Mouse (Mus musculus) cerebellum, adult 9-10 months (tissue): ENCODE data around the gene Fry.

ENCODE experiments used
- DNase-seq: peaks from one replicate; pipeline ENCODE4 v3.0.0; 2022

The Fry gene

DNA sequence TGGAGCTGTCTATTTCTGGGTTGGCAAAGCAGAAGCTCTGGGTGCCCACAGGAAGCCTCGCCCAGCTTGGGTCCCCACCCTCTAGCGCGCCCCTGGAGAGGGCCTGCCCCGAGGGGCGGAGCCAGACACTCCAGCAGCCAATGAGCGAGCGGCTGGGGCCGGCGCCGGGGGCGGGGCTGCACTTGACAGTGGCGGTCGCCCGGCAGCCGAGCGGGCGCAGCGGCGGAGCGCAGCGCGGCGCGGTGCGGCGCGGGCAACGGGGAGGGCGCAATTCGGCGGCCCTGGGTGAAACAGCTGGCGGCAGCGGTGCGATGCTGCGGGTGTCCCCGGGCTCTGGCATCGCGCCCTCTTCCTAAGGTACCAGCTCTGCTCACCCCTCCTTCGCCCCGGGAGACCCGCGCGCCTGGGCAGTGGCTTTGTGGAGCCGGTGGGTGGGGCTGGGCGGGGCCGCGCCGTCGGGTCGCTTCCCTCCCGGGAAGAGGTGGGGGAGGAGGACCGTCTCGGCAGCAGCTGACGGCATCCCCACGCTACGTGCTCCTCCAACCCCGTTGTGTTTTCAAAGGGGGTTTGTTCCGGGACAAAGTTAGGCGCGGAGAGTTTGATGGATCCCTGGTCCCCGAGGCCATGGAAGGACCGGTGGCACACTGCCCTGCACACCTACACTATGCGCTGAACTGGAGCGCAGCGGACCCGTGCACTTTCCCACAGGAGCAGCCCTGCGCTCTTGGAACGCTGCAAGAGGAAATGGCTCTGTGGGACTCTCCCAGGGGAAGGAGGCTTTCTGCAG is at the start of gene Fry:
Fry (plus strand) TSS at position 191 of the 787 bp plus-strand sequence.
- DNase-seq: peak; percentile 74

DNA sequence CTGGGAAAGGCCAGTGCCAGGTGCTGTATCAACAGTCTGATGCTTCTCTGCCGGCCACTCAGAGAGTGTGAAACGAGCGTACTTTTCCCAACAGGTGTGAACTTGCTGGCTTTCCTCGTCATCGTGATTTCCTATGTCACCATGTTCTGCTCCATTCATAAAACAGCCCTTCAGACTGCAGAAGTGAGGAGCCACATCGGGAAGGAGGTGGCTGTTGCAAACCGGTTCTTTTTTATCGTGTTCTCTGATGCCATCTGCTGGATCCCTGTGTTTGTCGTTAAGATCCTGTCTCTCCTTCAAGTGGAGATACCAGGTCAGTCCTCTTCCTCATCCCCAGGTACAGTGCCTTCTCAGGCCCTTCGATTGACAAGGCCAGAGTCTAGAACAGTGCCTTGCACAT is 48.4 kb upstream of the Fry start:
- DNase-seq: peak; percentile 3

DNA sequence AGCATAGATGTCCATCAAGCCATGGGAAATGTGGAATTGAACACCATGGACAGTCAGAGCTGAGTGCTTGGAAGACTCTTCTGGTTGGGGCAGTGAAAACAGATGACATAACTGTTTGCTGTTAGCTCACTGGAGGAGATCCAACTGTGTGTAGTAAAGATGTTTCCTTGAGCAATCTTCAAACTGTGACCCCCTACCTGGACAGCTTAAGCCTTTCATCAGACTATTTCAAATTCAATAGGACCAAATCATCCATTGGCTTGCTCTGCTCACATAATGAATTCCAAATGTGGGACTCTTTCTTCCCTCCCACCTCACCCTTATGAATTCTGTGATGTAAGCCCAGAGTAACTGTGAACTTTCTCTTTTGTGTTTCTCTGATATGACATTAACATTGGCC is 46.7 kb upstream of the Fry start:
- DNase-seq: no peak

DNA sequence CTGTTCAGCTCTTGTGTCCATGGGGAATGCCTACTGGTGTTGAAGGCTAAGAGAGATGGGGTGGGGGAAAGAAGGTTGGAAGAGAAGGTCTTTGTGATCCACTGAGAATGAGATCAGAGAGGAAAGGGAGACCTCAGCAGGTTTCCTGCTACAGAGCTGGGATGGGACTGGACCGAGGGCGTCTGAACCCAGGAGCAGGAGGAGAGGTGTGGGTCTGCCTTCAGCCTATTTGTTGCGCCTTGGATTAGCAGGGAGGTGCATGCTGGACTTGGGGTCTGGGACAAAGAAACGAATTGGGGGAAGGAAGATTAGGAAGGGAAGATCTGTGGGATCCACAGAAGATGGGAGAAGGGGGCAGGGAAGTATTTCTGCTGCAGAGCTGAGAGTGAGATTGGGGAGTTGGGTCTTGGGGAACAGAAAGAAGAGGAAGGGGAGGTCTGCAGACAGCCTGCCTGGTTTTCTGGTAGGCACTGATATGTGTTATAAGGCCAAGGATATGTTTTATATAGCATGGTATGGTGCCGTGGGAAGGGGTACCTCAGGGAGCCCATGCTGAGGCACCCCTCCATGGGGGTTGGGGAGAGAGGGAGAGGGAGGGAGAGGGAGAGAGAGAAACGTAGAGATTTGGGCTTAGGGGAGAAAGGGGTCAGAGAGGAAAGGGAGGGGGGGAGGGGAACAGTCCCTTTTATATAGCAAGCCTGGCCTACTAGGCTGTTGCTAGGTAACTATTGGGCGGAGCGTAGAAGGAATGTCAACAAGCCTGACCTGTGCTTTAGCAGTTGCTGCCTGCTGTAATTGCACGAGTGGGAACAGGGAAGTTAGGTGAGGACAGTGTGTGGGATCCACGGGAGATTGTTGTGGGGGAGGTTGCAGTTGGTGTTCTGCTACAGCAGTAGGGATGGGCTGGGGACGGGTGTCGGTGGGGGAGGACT is 38.3 kb upstream of the Fry start:
- DNase-seq: no peak

DNA sequence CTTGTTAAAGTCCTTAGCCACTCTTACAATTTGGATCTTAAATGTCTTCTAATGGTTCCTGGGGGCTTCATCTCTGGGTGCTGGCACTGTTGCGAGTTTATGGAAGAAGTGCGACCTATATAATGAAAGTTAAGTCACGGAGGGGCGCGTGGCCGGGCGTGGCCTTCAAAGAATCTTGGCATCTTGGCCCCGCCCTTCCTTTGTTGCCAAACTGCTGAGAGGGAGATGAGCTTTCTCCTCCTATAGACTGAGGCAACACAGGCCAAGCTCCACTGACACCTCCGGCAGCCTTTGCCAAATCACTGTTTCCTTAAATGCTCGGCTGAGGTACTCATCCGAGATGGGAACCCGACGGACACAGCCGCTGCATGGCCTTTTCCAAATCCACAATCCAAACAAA is 35.7 kb upstream of the Fry start:
- no peak for DNase-seq

DNA sequence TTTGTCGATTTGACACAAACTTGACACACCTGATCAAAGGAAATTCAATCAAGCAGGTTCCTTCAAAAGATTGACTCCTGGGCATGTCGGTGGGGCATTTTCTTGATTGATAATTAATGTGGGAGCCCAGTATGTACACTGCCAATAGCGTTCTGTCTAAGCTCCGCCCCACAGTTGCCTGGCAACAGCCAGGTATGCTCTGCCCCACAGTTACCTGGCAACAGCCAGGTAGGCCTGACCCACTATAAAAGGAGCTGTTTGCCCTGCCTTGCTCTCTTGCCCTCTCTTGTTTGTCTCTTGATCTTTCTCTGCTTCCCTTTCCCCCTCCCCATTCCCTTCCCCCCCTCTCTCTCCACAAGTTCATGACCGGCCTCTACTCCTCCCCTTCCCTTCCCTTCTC is 35.3 kb upstream of the Fry start:
- DNase-seq: no peak

DNA sequence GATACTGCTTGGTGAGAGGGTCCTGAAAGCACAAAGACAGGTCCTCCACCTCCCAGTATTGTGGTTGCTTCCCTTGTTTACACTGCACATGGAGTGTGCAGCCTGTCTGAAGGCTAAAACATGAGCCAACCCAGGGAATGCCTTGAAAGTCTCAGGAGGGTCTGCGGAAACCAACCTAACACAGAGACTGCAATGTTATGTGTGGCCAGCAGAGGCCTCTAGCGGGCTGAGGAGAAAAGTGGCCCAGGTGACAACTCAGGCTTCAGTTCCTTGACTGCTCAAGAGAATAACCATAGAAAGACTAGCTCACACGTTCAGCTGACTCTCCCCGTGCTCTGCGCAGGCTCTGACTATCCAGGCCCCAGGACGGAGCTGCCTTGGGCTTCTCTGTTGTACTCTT is 20.8 kb upstream of the Fry start:
- DNase-seq: no peak

DNA sequence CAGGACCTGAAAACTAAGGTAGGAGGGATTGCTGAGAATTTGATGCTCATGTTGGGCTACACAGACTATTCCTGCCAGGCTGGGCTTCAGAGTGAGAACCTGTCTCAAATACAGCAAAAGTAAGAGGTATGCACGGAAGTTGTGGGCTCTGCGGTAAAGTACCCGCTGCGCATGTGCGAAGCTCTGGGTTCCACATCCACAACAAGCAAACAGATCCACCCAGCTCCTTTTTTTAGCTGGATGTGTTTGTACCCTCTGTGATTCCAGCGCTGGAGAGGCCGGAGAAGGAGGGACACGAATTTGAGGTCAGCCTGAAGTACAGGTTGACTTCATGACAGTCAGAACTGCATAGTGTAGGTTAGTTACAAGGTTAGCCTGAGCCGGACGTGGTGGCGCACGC is 19.7 kb upstream of the Fry start:
- DNase-seq: no peak

DNA sequence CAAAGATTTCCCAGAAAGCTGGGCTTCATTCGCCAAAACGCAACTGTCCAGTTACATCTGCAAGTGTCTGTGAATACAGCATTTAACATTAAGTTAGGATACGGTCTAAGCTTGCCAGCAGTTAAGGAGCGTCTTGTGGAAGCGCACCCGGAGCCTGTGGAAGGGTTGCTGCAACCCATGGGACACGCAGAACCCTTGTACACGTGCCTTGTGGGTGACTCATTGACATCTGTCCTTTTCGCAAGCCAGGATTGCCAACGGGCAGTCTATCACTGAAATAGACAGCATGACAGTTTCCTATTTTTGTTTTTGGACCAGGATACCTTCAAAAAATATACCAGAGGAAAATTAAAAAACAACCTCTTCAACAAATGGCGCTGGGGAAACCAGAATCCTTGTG is 16.7 kb upstream of the Fry start:
- no peak for DNase-seq

DNA sequence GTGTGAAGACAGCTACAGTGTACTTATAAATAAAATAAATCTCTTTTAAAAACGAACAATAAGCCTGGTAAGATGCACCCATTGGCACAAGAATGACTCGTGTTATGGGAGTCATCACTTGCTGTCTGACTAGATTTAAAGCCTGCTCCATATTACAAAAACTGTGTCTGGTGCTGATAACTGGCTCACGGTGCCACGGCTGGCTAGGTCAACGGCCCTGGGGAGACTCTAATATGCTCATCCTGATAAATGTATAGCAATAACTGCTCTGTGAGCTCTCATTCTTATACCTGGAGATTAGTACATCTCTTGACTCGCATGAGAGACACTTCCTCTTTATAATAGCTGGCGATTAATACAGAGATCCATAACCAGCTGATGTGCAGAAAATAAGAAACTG is 12.1 kb upstream of the Fry start:
- DNase-seq: no peak

DNA sequence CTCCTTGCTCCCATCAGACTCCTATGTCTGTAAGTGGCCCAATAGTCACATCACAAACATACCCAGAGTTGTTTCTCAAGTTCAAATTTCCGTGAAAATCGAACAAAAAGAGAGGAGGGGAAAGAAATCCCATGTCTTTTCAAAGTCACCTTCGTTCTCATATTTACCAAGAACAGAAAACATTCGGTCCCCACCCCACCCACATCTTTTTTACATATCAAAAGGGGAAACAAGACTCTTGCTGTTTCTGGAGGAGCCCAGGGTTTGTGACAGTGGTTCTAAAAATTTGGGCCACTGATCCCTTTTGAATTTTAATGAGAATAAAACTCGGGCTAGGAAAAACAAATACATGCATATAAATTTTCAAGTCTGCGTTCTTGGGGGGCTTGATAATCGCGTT is 7.2 kb upstream of the Fry start:
- no peak for DNase-seq

DNA sequence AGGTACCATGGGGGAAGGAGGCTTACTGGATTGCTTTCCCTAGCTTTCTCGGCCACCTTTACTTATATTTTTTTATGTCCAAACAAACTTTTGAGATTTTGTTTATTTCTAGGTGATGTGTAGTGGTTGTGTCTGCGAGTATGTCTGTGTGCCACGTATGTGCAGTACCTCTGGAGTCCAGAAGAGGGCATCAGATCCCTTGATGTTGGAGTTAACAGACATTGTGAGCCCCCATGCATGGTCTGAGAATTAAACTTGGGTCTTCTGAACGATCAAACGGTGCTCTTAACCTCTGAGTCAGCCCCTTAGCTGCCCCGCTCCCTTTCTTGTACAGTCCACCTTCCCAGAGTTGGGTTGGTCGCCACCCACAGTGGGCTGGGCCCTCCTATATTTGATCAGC is 4.4 kb upstream of the Fry start:
- DNase-seq: no peak

DNA sequence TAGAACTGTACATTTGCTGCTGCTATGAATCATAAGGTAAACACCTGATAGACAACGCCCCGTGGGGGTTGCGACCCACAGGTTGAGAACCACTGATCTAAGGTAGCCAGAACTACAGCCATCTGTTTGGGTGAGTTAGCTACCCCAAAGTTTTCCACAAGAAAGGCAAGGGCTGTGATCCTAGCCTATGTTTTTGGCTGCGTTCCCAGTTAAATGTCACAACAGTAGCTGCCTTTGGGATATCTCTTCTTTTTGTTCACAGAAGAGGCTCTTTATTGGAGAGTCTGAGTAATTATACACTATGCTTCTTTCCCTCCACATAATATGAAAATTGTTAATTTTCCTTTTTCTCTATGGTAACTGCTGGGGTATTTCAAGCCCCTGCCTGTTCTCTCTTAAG is 3.7 kb upstream of the Fry start:
- DNase-seq: no peak

DNA sequence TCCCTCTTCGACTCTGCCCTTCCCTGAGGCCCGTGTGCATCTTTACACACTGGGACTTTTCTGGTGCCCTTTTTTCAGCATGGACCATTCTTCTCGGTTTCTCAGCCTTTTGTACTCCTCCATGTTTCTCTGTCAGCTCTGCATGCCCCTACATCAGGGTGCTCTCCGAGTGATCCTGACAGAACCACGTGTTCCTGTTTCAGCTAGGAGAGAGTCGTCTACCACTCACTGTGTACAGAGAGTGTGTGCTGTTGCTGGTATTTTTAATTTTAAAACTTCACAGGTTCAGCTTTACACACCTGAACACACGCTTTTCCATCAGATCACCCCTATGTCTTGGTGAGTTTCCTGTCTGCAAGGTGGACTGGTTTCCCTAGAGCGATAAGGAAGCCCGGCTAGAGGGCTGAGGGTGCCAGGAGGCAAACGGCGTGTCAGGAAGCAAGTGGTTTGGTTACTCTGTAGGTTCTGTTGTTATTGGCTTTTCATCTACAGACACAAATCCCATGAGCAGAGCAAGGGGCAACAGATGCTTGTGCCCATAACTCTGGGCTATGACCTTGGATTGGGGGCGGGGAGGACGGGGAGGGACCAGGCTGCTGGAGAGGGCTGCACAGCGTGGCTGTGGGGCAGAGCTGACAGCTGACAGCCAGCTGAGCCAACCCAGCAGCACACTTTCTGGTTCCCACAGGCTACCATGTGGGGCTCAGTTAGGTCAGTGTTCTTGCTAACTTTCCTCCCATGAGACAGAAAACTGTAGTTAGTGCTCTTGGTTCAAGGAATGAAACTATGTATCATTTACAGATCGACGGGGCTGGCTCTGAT is 3.0 kb upstream of the Fry start:
- no peak for DNase-seq

DNA sequence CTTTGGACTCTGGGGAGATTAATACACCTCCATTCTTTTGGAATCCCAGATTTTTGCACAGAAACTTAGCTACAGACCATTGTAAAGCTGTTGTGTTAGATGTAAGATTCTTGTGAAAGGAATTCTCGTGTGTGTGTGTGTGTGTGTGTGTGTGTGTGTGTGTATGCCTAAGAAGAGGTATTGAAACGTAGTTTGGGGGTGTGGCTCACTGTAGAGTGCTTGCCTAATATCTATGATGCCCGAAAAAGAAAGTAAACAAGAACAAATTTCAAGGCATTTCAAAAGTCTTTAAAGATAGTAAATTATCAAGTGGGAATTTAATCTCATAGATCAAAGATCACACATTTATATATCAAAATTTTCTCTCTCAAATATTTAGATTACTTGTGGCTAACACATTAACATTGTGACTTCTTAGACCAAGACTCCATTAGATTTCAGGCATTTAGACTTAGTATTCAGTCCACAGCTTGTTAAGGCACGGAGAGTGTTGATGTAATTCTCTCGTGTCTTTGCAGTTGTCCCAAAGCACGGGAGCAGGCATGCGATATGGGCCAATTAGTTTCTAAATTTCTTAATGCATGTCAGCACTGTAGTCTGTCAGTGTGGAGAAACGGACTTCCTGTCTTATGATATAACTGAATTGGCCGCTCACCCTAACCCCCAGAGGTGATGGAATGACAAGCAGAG is 2.1 kb upstream of the Fry start:
- DNase-seq: no peak

DNA sequence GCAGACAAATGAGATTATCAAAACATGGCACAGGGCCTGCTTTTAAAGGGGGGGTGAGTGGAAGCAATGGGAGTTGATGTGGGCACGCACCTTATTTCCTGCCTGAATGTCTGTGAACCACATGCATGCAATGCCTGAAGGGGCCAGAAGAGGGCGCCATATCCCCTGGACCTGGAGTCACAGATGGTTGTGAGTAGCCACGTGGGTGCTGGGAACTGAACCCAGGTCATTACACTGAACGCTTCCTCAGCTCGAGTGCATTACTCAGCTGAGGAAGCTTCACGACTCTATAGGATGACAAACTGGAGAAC is 1.6 kb upstream of the Fry start:
- DNase-seq: no peak

DNA sequence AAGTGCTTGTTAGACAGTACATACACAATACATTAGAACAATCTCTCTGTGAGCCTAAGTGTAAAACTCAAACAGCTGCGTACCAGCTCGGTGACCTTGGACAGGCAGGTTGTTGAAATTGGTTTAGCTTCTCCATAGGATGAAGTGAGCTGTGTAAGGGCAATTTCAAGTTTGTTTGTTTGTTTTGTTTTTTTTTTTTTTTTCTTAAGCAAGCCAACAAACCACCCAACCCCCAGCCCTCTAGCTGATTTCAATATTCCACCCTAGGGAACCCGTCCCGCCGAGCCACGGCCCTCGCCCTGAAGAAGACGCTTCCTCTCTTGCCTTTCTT is 356 bp upstream of the Fry start:
- no peak for DNase-seq

DNA sequence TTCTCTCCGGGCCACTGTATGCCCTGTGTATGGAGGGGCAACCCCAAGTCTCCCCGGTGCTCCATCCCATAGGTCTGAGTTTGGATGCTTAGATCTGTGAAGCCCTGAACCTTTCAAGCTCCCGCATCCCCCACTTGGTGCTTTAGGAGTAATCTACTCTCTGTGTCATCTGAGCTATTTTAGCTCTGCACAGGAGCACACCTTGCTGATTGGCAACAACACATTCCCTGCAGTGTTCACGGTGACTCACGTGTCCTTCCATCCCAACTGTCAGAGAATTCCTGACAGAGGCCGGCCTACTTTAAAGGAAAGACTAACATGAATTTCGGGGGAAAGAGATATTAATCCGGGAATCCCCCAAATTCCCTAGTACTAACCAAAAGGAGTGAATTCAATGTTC is 2.2 kb downstream of the Fry start:
- DNase-seq: no peak

DNA sequence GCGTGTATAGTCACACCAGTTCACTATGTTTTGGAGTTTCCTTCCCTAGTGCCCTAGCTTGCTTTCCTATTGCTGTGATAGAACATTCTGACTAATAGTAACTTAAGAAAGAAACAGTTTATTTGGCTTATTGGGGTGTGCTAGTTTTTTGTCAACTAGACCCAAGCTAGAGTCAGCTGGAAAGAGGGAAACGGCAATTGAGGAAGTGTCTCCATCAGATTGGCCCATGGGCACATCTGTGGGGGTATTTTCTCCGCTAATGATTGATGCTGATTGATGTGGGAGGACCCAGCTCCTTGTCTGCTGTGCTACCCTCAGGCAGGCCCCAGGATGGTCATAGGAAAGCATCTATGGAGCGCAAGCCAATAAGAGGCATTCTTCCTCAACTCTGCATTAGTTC is 3.6 kb downstream of the Fry start:
- DNase-seq: no peak

DNA sequence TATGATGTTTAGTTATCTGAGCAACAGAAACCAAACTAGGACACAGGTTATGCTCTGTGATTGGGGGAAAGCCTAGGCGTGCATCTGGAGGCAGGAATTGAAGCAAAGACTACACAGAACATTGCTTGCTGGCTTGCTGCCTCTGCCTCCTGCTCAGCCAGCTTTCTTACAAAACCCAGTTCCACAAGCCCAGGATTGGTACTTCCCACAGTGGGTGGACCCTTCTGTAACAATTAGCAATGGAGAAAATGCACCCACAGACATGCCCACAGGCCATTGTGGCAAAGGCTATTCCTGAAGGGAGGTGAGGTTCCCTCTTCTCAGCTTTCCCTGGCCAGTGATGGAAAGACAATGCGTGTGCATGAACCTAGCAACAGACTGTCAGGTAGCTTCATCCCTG is 4.1 kb downstream of the Fry start:
- DNase-seq: no peak

DNA sequence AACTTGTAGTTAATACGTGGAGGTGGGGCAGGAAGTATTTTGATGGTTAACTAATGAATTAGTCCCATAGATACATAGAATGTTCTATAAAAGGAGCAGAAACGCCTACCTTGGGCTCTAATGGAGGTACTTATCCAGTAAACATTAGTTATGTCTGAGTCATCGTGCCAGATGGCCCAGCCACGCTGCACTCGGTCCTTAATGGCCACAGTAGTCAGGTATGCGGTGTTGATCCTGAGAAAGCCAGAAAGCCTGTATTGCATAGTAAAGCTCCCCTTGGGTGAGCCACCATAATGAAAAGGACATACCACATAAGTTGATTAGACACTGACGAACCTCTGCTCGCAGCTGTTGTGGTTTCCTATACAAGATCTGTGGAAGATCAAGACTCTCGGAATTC is 7.5 kb downstream of the Fry start:
- DNase-seq: no peak

DNA sequence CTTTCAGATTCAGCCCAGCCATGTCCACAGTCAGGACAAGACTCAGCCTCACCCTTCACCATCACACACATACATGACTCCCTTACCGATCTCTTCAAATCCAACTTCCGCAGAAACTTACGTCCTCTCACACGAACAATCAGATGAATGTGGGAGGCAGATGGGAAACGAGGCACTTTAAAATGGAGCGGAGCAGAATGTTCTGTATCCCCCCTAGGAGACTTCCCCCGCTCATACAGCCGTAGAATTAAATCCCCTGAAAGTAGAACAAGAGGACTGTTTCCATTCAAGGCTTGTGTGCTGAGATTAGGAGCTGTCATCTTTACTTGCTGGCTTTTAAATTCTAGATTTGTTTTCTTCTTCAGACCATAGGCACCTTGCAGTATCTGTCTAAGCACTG is 10.0 kb downstream of the Fry start:
- DNase-seq: no peak

DNA sequence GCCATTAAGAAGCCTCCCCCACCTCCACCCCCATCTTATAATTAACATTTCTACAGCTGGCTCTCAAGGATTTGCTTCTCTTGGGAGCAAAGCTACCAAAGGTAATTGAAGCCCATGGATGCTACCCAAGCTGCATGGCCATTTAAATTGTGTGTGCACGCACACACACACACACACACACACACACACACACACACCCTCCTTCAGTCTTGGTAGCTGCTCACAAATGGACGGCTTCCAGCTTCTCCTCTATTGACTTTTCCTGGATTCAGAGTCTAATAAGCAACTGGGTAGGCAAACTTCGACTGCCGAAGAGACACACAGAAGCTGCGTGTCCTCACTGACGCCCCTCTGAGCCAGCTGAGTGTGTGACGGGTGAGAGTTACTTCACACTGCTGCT is 11.7 kb downstream of the Fry start:
- no peak for DNase-seq
